Comparison of ENCODE assay signal across 8 mouse cellular contexts in the genomic region with DNA sequence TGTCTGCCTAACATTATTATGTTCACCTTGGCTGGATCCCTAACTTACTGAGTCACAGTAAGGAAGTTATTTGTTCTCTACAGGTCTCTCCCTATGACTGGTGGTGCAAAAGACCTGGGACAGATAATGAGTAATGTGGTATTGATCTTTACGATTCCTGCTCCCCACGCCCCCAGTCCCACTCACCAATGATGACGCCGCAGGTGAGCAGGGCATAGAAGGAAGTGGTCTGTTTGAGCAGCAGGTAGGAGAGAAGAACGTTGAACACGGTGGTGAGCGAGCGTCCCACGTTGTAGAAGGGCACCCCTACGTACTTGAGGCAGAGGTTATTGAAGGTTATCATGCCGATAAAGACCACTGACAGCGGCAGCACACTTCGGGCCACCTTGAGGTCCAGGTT. TPM values are rescaled to one million over a fixed set of nuclear protein-coding genes. Genes with fewer than 3 reads are reported as not detected.
DNase-seq lines count a peak whose midpoint lies in the region; ATAC-seq and TF ChIP-seq lines count a peak whose summit lies in the region.

No protein-coding gene starts in this region.

- intact Hi-C loops in gastrocnemius, adult 2 months (cut with DNase I), result no loop called here
- intact Hi-C loops in left cerebral cortex, postnatal 36 days (cut with DNase I), result no loop called here

- TF ChIP-seq CTCF in gastrocnemius, adult 2 months (IDR thresholded peaks at IDR 0.05), result no peak

- ATAC-seq in forebrain, embryonic 16.5 days, result no peak
- ATAC-seq in liver, embryonic 15.5 days (ENCODE audit: insufficient read depth), result no peak

- peaks cover 5% of the 10 kb centered on the region for H3K27me3 ChIP-seq in forebrain, embryonic 16.5 days (replicated peaks; ENCODE audit: control insufficient read depth, insufficient read depth, low read length)
- peaks cover 15% of the 10 kb centered on the region for H3K27me3 ChIP-seq in liver, embryonic 15.5 days

- peak overlapping the region; percentile 74 for H3K4me2 ChIP-seq in forebrain, embryonic 16.5 days (ENCODE audit: low read length)
- peak overlapping the region; percentile 92 for H3K4me2 ChIP-seq in liver, embryonic 15.5 days

- peaks cover 4% of the 10 kb centered on the region; the same call in 1 of the 2 replicates for H3K36me3 ChIP-seq in forebrain, embryonic 16.5 days (ENCODE audit: control insufficient read depth, insufficient read depth)
- H3K36me3 ChIP-seq in liver, embryonic 15.5 days (replicated peaks), result peaks cover 20% of the 10 kb centered on the region

- peak overlapping the region; percentile 93; the same call in 1 of the 2 replicates for H3K27ac ChIP-seq in gastrocnemius, adult 2 months
- no peak overlapping the region for H3K27ac ChIP-seq in forebrain, embryonic 16.5 days (ENCODE audit: low read length)
- no peak overlapping the region for H3K27ac ChIP-seq in liver, embryonic 15.5 days (replicated peaks)

- peak overlapping the region; percentile 70 for H3K9ac ChIP-seq in forebrain, embryonic 16.5 days (replicated peaks; ENCODE audit: low read depth, low read length)
- peak overlapping the region; percentile 60; the same call in 1 of the 2 replicates for H3K9ac ChIP-seq in liver, embryonic 15.5 days

- no peak for DNase-seq in gastrocnemius, adult 2 months
- DNase-seq in gastrocnemius, adult 8-10 months (ENCODE audit: low spot score in 2 of 2), result no peak
- DNase-seq in CD4-positive helper T cell, adult 2 months (ENCODE audit: low read depth, low spot score), result peak; percentile 54
- no peak for DNase-seq in adrenal gland, postnatal 14 days
- DNase-seq in adrenal gland, adult 18-20 months (ENCODE audit: low spot score in 2 of 2), result no peak
- DNase-seq in left cerebral cortex, postnatal 36 days (ENCODE audit: low spot score in 2 of 2), result no peak

- no peaks in the 10 kb centered on the region for H3K9me3 ChIP-seq in forebrain, embryonic 16.5 days (ENCODE audit: control insufficient read depth, low read length)
- no peaks in the 10 kb centered on the region for H3K9me3 ChIP-seq in liver, embryonic 15.5 days (replicated peaks)

- WGBS in forebrain, embryonic 16.5 days, result 66% methylated on average over 13 of the region's 13 CpGs
- 38% methylated on average over 13 of the region's 13 CpGs for WGBS in liver, embryonic 15.5 days (ENCODE audit: insufficient replicate concordance)

- peaks cover 36% of the 10 kb centered on the region for H3K4me1 ChIP-seq in forebrain, embryonic 16.5 days (replicated peaks; ENCODE audit: control insufficient read depth, insufficient read depth, low read length)
- peaks cover 53% of the 10 kb centered on the region for H3K4me1 ChIP-seq in liver, embryonic 15.5 days (replicated peaks)

- peak overlapping the region; percentile 97 for H3K4me3 ChIP-seq in gastrocnemius, adult 2 months
- H3K4me3 ChIP-seq in forebrain, embryonic 16.5 days (replicated peaks; ENCODE audit: low read length), result peak overlapping the region; percentile 71
- peak overlapping the region; percentile 66 for H3K4me3 ChIP-seq in liver, embryonic 15.5 days (replicated peaks)

RNA-seq across cellular contexts. Expression of a gene that starts 1.9 kb away (rescaled TPM):
- 1 to 10 TPM; 4.9 to 5.1 TPM for total RNA-seq in gastrocnemius, adult 2 months (2021)
- total RNA-seq in gastrocnemius, adult 8-10 months (2022), result 1 to 10 TPM; 4.9 to 5.8 (median 5.4) TPM
- polyA plus RNA-seq in forebrain, embryonic 16.5 days (2015; fragmentation: Nextera tagmentation; extraction: Ambion mirVana), result 10.6 and 12.7 TPM in 2 replicates
- 11.0 and 11.6 TPM in 2 replicates for polyA plus RNA-seq in liver, embryonic 15.5 days (2015; fragmentation: Nextera tagmentation; extraction: Ambion mirVana)
- total RNA-seq in adrenal gland, postnatal 14 days (2021), result 15.6 and 19.5 TPM in 2 replicates
- total RNA-seq in adrenal gland, adult 18-20 months (2021), result 10 to 100 TPM; 12.1 to 21.7 TPM
- total RNA-seq in left cerebral cortex, postnatal 36 days (2021), result 10 to 100 TPM; 17.0 to 18.4 TPM

RNA-seq across cellular contexts. Expression of a gene that starts 24.6 kb away (rescaled TPM):
- total RNA-seq in gastrocnemius, adult 2 months (2021), result 10 to 100 TPM; 12.5 to 26.8 TPM
- total RNA-seq in gastrocnemius, adult 8-10 months (2022), result 10 to 100 TPM; 27.5 to 34.6 (median 31.3) TPM
- 40.1 and 46.8 TPM in 2 replicates for polyA plus RNA-seq in forebrain, embryonic 16.5 days (2015; fragmentation: Nextera tagmentation; extraction: Ambion mirVana)
- polyA plus RNA-seq in liver, embryonic 15.5 days (2015; fragmentation: Nextera tagmentation; extraction: Ambion mirVana), result 11.2 and 14.6 TPM in 2 replicates
- total RNA-seq in adrenal gland, postnatal 14 days (2021), result 31.8 and 37.3 TPM in 2 replicates
- 10 to 100 TPM; 20.6 to 46.2 TPM for total RNA-seq in adrenal gland, adult 18-20 months (2021)
- 100 to 1,000 TPM; 109 to 122 TPM for total RNA-seq in left cerebral cortex, postnatal 36 days (2021)

RNA-seq across cellular contexts. Expression of a gene that starts 57.4 kb away (rescaled TPM):
- 1 to 10 TPM; 3.0 to 3.9 TPM for total RNA-seq in gastrocnemius, adult 2 months (2021)
- total RNA-seq in gastrocnemius, adult 8-10 months (2022), result 1 to 10 TPM; 1.7 to 2.5 (median 2.3) TPM
- polyA plus RNA-seq in forebrain, embryonic 16.5 days (2015; fragmentation: Nextera tagmentation; extraction: Ambion mirVana), result 101 TPM in 2 replicates
- 1.8 and 1.9 TPM in 2 replicates for polyA plus RNA-seq in liver, embryonic 15.5 days (2015; fragmentation: Nextera tagmentation; extraction: Ambion mirVana)
- total RNA-seq in adrenal gland, postnatal 14 days (2021), result 21.2 and 22.8 TPM in 2 replicates
- 10 to 100 TPM; 29.6 to 32.3 TPM for total RNA-seq in adrenal gland, adult 18-20 months (2021)
- total RNA-seq in left cerebral cortex, postnatal 36 days (2021), result 100 to 1,000 TPM; 344 to 389 TPM

Comparison
In these comparisons a context has a peak if more than half of its experiments do, and no peak if none do; other contexts are left out.
1. RNA of a gene that starts 57.4 kb away (total RNA-seq): 344 to 389 TPM in left cerebral cortex, postnatal 36 days; 29.6 to 32.3 TPM in adrenal gland, adult 18-20 months, 21.2 to 22.8 TPM in adrenal gland, postnatal 14 days, 3.0 to 3.9 TPM in gastrocnemius, adult 2 months and 1.7 to 2.5 TPM in gastrocnemius, adult 8-10 months; every median in the first group is over 10 times any median in the second.
2. Peak in every context shown above with its lines, with median percentiles within 50 percentile points of each other: H3K4me3 ChIP-seq.